Mouse (Mus musculus): ENCODE data around the gene Zbtb48.
"Not testable (repeated sequence)": the region's sequence is repeated elsewhere in the genome, so short reads cannot be mapped to it uniquely, and the experiment has no call there.

Gene Zbtb48

DNA sequence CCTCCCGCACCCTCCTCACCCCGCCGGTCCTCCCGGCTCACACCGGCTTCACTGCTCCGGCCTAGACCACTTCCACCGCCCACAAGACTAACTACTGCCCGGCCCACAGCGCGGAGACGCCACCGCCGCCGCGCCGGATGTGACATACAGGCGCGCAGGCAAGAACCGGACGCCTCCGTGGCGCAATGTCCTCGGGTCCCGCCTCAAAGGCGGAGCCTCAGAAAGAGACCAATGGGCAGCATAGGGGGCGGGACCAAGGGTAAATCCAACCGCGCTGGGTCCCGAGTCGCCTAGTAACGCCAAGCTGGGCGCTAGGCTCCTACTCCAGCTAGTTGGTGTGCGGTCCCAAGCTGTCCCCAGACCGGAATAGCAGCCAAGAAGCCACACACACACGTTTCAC, at the start of gene Zbtb48:
Gene Zbtb48, minus strand, starts transcription at position 148 of the 400 bp plus-strand sequence.
- DNase-seq, result peak; percentile 99

DNA sequence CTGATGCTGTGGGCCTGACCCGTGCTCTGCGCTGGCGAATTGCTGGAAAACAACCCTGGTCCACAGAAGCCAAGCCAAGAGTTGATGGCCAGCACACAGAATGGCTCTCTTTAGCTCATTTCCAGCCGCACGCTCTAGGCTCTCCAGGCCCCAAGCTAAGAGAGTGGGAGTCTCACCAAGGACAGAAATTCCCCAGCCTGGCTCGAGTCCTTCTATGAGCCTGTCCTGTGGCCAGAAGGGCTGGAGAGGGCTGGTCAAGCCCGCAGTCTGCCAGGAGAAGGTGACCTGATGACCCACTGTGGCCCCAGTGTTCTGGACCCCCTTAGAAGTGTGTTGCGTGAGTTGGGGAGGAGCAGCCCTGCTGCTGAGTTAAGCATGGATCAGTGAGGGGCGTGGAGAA, 49.7 kb upstream of the Zbtb48 start:
- no peak for DNase-seq

DNA sequence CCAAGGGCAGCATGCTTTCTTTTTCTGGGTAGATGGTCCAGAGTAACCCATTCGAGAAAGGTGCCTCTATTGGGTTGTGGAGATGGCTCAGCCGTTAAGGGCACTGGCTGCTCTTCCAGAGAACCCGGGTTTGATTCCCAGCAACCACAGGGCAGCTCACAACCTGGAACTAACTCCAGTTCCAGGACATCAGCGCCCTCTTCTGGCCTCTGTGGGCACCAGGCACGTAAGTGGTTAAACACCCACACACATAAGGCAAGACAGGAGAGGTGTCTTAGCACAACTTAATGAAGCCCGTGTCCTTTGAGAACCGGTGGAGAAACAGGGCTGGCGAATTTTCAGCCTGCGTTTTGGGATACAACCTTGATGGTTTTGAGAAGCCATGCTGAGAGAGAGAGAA, 47.1 kb upstream of the Zbtb48 start:
- DNase-seq, result no peak

DNA sequence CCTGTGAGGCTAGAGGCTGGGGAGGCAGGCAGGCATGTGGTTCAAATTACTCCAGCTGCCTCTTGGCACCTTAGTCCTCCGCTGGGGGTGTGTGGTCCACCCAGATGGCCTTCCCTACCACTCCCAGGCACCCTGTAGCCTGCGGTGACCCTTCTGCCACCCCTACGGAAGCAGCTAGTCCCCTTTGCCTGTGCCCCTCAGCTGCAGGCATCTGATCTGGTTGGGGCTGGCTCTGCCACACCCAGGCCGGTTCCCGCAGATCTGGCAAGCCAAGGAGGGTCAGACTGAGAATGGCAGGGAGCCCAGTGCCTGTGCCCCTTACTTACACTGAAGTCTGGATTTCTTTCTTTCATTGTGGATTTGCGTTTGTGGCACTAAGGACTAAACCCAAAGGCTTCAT, 46.2 kb upstream of the Zbtb48 start:
- no peak for DNase-seq

DNA sequence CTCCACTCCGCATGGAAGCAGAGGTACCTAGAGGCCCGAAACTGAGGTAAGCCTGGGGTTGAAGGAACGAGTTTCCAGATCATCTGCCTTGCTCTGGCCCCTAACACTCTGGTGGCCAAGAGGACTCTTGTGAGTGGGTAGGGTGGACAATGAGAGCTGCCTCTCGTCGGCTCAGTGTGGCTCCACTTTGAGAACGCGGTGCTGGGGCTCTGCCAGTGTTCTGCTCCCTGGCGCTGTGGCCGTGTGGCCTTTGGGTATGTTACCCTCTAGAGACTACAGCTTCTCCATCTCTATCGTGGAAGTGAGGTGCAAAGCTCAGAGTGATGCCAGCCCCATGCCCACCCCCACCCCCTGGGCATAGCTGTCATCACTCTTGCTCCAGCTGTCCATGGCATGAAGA, 45.2 kb upstream of the Zbtb48 start:
- DNase-seq, result peak; percentile 33

DNA sequence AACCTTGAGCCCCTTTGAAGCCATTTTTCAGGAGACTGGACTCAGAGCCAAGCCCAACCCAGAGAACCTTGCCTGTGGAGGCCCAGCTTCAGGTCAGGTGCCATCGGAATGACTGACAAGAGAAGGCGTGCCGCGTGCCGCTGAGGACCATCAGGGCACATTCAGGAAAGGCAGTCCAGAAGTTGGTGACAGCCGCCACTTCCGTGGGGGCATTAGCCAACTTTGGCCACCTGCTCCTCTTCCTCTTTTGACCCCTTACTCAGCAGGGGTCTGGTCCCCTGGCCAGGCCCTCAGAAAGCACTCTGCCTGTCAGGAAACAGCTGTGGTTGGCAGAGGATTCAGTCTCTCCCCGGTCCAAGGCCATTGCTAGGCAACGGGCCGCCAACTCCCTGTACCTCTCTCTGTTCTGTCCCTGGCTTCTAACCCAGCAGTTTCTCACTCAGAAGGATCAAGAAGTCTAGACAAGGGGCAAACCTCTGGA, 44.7 kb upstream of the Zbtb48 start, which contains the start of gene Plekhg5:
Gene Plekhg5, plus strand, starts transcription at position 378 of the 481 bp plus-strand sequence.
- peak; percentile 71 for DNase-seq

DNA sequence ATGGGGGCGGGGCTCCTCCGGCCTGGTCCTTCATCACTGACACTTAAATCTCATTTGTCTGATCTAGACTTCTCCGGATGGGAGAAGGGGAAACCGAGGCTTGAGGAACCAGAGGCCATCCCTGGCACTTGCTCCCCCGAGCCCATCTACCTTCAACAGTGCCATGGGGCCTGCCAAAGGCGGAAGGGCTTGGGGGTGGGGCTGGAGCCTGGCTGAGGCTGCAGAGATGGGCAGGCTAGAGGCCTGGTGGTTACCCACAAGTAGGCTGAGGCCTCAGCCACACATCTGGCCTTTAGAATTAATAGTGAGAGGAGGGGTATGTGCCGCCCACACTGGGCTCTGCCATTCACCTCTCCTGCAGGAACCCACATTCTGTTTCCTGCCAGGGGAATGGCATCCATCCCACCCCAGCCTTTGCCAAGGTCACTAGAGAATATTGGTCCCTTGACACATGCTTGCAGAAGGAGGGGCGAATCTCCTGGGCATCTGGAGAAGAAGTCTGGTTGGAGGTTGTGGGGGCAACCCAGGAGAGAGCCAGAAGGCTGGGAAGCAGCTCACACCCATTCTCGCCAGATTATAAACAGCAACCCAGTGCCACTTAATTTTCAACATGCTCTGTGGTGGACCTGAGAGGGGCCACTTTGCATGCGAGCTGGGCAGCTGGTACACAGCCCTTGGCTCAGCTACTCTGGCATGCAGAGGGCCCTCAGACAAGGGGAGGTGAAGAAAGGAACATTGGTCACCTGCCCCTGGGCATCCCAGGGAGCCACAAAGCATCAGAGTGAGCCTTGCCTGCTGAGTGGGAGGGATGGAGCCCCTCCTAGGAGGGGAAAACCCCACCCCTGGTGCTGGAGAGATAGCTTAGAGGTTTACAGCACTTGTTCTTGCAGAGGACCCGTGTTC, 43.3 kb upstream of the Zbtb48 start:
- DNase-seq, result peak; percentile 29

DNA sequence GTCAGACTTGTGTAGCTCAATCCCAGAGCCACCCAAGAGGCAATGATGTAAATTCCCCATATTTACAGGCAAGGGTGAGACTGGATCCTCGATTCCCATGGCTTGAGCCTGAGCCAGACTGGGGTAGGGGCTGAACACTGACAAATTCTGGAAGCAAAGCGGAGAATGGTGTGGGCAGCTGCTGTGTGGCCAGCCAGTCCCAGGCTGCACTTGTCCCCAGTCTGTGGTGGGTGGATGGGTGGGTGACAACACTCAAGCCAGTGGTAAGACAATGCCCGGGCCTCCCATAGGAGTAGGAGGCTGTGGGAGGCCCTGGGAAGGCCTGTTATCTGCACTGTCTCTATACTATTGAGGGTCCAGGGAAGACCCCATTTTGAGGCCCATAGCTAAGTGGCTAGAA, 41.8 kb upstream of the Zbtb48 start:
- no peak for DNase-seq

DNA sequence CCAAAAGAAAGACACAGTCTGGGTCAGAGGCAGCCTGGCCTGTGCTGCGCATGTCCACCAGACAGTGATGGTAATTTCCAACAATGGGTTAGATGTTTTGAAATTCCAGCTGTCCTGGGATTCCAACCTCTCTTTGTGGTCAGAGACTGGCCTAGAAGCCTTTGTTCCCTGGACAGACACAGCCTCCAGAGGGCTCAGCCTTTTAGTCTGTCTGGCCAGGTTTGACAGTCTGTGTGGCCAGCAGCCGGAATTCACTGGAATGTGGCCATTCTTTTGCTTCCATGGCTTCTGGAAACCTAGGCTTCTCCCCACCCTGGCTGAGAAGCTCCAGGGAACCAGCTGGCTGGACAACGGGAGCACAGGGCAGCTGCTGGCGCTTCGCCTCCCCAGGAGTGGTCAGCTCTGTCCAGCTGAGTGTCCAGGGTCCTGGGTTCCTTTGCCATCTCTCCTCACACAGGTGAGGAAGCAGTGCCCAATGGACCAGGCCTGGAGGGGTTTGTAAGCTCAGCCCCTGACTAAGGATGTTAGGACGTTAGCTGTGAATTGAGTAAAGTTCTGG, 40.8 kb upstream of the Zbtb48 start:
- DNase-seq, result peak; percentile 9

DNA sequence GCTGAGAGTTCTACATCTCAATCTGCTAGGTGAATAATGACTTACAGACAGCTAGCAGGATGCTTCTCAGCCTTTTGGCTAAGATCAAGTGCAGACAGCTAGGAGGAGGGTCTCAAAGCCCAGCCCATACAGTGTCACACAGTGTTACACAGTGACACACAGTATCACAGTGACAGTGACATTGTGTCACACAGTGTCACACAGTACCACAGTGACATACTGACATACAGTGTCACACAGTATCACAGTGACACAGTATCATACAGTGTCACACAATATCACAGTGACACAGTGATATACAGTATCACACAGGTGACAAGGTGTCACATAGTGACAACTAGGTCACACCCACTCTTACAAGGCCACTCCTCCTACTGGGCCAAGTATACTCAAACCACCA, 39.8 kb upstream of the Zbtb48 start:
- no peak for DNase-seq

DNA sequence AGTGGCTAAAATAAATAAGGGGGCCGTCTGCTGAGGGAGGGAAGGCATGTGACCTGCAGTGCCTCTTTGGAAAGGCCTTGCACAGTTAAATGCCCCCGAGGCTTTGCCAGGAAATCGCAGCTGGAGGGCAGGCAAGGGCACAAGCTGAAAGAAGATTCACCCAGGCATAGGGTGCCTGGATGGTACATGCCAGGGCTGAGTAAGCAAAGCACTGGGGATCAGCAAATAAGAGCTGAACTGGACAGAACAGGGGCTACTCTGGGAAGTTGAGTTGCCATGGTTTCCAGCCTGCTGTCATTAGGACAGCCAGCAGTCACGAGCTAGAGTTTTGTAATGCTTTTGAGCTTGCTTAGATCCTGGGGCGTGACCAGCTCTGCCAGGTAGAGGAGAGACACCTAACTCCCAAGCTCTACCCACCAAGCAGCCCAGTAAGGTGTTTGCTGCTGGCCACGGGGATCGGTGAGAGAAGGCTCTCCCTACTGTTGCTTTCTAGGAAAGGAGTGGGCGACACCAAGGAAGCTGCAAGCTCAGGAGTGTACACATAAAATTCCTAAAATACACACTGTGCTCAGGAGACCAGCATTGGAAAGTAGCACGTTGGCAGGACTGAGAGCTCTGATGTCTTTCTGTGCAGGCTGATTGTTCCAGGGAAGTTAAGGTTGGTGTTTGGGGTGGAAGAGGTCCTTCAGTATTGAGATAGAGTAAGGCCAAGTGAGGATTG, 35.1 kb upstream of the Zbtb48 start:
- DNase-seq, result no peak

DNA sequence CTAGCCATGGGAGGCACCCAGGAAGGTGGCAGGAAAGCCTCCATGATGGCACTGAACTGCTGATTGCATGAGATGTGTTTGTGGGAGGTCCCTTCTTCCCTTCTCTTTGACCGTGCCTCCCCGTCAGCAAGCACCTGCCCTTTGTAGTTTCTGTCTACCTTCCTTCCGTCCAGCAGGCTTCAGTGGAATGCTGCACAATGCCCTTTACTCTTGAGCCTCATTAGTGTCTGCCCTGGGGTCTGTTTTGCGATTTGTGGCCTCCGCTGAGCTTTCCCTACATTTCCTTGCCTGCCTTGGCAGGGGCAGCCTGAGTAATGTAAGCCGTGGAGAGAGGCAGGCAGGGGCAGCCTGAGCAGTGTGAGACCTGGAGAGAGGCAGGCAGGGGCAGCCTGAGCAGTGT, 17.1 kb upstream of the Zbtb48 start:
- DNase-seq, result no peak

DNA sequence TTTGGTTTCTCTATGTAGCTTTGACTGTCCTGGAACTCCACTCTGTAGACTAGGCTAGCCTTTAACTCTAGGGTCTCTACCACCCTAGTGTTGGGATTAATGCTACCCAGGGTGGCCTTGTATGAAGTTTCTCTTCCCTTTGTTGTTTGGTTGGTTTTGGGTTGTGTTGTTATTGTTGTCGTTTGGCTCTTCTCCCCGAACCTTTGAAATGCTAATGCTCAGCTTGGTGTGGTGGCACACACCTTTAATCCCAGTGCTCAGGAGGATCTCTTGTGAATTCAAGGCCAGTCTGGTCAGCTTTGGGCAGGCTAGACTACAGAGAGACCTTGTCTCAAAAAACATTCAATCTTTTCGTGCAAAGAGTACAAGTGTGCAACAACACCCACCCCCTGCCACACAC, 15.7 kb upstream of the Zbtb48 start:
- no peak for DNase-seq

DNA sequence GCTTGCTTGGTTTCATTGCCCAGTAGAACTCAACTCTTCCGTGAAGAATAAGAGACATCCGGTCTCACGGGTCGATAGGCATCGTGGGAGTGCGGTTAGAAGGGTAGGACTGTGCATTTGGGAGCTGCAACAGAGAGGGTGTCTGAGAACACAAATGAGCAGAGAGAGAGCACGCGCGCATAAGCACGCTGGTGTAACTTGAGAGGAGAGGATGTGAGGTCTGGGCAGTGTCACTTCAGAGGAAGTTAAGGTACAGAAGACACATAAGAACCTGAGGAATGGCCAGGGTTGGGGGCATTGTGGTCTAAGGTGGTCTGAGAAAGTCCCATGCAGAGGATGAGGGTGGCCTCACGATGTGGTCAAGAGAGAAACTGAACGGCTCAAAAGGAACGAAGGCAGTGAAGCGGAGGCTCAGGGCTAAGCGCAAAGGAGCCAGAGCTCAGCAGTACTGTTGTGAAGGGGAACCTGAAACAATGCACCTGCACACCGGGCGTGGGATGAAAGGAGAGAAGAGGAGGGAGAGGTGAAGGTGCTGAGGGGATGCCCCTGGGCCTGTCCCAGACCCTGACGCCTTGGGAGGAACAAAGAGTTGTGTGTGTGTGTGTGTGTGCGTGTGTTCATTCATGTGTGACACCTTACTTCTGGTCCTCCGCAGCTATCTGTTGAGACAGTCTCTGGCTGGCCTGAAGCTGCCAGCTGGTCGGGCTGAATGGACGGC, 14.6 kb upstream of the Zbtb48 start:
- DNase-seq, result no peak

DNA sequence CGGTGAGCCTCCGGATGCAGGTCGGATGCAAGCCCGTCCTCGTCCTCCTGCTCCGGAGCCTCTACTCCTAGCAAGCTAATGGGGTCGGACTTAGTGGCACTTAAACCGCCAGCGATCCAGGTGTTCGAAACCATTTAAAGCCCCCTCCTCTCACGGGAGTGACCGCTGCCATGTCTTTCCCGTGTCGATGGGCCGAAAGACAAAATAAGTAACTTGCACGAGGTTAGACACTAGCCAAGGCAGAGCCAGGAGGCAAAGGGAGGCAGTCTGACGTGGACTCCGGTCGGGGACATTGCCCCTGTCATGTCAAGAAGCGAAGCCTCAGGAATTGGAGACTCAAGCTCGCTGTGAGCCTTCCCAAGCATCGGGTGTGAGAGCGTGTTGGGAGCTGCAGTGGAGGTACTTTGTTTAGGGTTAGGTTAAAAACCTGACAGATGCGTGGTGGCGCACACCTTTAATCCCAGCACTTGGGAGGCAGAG, 12.4 kb upstream of the Zbtb48 start:
- DNase-seq, result no peak

DNA sequence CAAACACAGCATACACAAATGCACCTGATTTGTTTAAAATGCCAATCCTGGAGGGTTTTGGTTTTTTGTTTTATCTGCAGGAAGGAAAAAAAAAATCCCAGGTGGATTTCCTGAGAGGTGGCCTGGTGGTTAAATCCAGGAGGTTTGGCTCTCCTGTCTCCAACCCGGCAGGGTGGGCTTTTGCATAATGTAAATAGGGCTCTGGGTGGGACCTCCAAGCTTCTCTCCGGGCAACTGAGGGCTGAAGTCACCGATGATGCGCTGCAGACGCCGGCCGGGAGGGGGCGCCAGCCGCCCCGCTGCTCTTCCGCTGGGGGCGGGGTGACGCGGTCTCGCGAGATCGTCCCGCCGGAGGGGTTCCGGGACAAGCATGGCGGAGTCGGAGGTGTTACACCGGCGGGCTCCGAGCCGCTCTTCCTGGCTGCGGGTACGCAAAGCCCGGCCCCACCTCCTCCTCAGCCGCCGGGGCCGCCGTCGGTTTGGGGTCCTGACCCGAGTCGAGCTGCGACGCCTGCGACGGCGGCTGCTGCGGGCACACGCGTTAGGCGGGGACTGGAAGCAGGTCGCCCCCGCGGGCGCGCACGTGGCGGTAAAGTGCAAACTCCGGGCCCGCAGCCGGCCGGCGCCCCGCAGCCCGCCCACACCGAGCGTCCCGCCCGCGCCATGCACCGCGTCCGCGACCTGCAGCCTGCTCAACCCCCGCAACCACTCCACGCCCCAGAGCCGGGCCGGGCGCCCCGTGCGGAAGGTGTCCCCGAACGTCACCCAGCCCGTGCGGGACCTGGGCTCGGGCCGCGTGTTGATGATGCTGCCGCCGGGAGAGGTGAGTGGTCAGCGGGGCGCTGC, 11.7 kb upstream of the Zbtb48 start, which contains the start of gene Nol9:
Gene Nol9, plus strand, starts transcription at position 337 of the 846 bp plus-strand sequence.
- peak; percentile 95 for DNase-seq

DNA sequence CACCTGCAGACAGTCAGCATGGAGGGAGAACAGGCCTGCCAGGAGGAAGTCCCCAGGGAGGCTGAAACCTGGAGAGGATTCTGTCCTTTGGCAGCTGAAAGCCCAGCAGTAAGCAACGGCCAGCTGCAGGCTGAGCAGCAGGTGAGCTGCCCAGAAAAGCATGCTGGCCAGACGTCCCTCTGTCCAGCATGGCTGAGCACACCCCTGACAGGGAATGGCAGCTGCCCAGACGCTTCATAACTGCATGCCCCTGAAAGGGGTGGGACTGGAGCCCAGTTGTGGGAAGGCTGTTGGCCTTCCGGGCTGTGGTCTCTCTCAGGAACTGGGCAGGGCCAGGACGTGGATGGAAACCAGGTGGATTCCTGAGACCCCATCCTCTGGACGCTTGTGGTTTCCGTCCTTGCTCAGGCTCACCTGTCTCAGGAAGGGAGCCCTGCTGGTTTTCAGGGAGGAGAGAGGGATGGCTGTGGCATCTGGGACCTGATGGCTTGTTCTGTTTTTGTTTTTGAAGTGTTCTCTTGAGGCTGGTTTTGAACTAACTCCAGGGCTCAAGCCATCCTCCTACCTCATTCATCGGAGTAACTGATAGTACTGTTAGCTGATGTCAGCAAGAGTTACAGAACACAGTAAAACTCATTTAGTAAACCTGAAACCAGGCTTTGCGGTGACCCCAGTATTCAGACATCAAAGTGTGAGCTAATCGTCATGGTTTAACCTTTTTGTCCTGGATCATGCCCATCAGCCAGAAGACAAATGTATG, 10.9 kb upstream of the Zbtb48 start, which contains the start of gene Tas1r1:
Gene Tas1r1, minus strand, starts transcription at position 344 of the 760 bp plus-strand sequence.
- DNase-seq, result no peak

DNA sequence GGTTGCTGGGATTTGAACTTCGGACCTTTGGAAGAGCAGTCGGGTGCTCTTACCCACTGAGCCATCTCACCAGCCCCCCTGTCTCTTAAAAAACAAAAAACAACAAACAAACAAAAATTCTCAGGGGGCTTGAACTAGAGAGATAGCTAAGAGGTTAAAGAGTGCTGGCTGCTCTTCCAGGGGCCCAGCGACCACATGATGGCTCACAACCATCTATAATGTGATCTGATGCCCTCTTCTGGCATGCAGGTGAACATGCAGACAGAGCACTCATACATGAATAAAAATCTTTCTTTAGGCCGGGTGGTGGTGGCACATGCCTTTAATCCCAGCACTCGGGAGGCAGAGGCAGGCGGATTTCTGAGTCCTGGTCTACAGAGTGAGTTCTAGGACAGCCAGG, 9.0 kb upstream of the Zbtb48 start:
- DNase-seq, result not testable (repeated sequence)

DNA sequence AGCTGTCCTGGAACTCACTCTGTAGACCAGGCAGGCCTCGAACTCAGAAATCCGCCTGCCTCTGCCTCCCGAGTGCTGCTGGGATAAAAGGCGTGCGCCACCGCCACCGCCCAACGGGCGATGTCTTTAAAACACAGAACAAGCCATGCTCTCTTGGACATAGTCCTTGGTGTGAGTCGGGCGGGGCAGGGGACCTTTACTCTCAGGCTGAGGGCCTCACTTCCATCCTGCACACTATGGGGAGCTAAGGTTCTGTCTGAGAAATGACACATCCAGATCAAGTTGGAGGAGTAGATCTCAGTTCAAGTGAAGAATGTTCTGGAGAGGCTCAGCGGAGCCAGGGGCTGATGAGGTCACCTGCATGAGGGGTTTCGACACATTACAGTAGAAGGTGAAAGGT, 5.5 kb upstream of the Zbtb48 start:
- no peak for DNase-seq

DNA sequence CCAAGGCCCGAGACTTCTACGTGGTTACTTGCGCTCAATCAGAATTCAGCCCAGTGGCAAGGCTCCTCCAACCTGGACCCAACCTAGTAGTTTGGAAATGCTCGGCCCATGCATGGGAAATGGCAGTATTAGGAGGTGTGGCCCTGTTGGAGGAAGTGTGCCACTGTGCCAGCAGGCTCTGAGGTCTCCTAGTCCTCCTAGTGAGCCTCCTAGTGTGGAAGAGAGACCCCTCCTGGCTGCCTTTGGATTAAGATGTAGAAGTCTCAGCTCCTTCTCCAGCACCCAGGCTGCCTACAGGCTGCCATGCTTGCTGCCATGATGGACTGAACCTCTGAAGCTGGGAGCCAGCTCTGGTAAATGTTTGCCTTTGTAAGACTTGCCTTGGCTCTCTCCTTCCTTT, 2.5 kb upstream of the Zbtb48 start:
- DNase-seq, result peak; percentile 71

DNA sequence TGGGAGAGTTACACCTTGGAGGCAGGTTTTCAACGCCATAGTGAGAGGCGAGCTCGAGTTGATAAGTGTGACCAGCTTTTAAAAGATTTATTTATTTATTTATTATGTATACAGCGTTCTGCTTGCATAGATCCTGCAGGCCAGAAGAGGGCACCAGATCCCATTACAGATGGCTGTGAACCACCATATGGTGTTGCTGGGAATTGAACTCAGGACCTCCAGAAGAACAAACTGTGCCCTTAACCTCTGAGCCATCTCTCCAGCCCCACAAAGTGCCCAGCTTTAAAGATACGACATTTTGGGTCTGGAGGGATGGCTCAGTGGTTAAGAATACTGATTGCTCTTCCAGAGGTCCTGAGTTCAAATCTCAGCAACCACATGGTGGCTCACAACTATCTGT, 1.6 kb upstream of the Zbtb48 start:
- peak; percentile 45 for DNase-seq

All from lung, postnatal 10 days (tissue).